In genomic region chr13:97427537-97427936, GRCm38 (mm10) we compare ENCODE assay signal across 21 mouse cellular contexts.
DNase-seq lines count a peak whose midpoint lies in the region; ATAC-seq and TF ChIP-seq lines count a peak whose summit lies in the region.
"Had no signal": no experiment of that assay in that cellular context is flagged by ENCODE, and none has a peak within 500 bp of the region (broad histone marks: within the 10 kb centered on the region; RNA-seq: fewer than 3 reads in every experiment).

No protein-coding gene starts in this region.

- peak; percentile 78 for DNase-seq in heart, adult 11 months
- no peak for DNase-seq in heart, adult 8-10 months (ENCODE audit: low spot score)
- no peak for DNase-seq in heart, postnatal 25 days (ENCODE audit: low spot score)
- peak; percentile 5 for DNase-seq in liver, postnatal 0 days
- no peak for DNase-seq in G1E (ENCODE audit: low spot score)
- no peak for DNase-seq in gastrocnemius, postnatal 10 days
- DNase-seq: adrenal gland, adult 8-10 months; adrenal gland, postnatal 14 days; adrenal gland, postnatal 36 days; cerebellum, adult 11-12 months; cerebellum, adult 9-10 months; cerebellum, postnatal 25 days; forebrain, postnatal 0 days had no signal

- H3K4me2 ChIP-seq in heart, embryonic 12.5 days: no peak overlapping the region
- no peak overlapping the region for H3K4me2 ChIP-seq in liver, postnatal 0 days (ENCODE audit: low read depth, low read length)
- H3K4me2 ChIP-seq in liver, embryonic 12.5 days: no peak overlapping the region
- H3K4me2 ChIP-seq: embryonic facial prominence, embryonic 12.5 days; forebrain, embryonic 12.5 days had no signal

- ATAC-seq in heart, embryonic 12.5 days (ENCODE audit: insufficient number of reproducible peaks, low FRiP score): 0 out of 2 replicates have a peak, but pooled peaks have one; percentile 57
- ATAC-seq in liver, postnatal 0 days: no peak
- ATAC-seq in liver, embryonic 12.5 days: no peak
- 0 out of 2 replicates have a peak, but pooled peaks have one; percentile 36 for ATAC-seq in G1E (ENCODE audit: extremely low read depth, insufficient number of reproducible peaks, low FRiP score, poor library complexity, severe bottlenecking)
- ATAC-seq: activated CD4-positive, CD25-positive, alpha-beta regulatory T cell, adult 4 months; forebrain, embryonic 14.5 days; forebrain, postnatal 0 days; Patski had no signal

- WGBS in heart, embryonic 12.5 days: 37% methylated on average over 4 of the region's 4 CpGs
- 41% methylated on average over 4 of the region's 4 CpGs for WGBS in liver, postnatal 0 days (ENCODE audit: insufficient replicate concordance)
- 28% methylated on average over 4 of the region's 4 CpGs for WGBS in liver, embryonic 12.5 days (ENCODE audit: insufficient replicate concordance)

- no peaks in the 10 kb centered on the region for H3K9me3 ChIP-seq in heart, embryonic 12.5 days (replicated peaks)
- H3K9me3 ChIP-seq in liver, postnatal 0 days (ENCODE audit: low read length): no peaks in the 10 kb centered on the region
- H3K9me3 ChIP-seq in liver, embryonic 12.5 days (replicated peaks): no peaks in the 10 kb centered on the region
- no peaks in the 10 kb centered on the region for H3K9me3 ChIP-seq in G1E (replicated peaks)
- H3K9me3 ChIP-seq: embryonic facial prominence, embryonic 10.5 days; embryonic facial prominence, embryonic 12.5 days; forebrain, embryonic 12.5 days had no signal

- TF ChIP-seq CTCF in liver, postnatal 0 days (IDR thresholded peaks at IDR 0.05; ENCODE audit: low read depth): no peak
- no peak for TF ChIP-seq CTCF in G1E (IDR thresholded peaks at IDR 0.05; ENCODE audit: low read depth, low read length)

- peaks cover 8% of the 10 kb centered on the region for H3K4me1 ChIP-seq in heart, embryonic 12.5 days (replicated peaks)
- no peaks in the 10 kb centered on the region for H3K4me1 ChIP-seq in liver, postnatal 0 days (ENCODE audit: insufficient read depth)
- H3K4me1 ChIP-seq in liver, embryonic 12.5 days: 0 out of 2 replicates have a peak, but pooled peaks cover 2% of the 10 kb centered on the region
- H3K4me1 ChIP-seq in G1E (ENCODE audit: insufficient read depth, low read depth, low read length): peaks cover 6% of the 10 kb centered on the region

- no peaks in the 10 kb centered on the region for H3K36me3 ChIP-seq in heart, embryonic 12.5 days
- no peaks in the 10 kb centered on the region for H3K36me3 ChIP-seq in liver, postnatal 0 days (replicated peaks; ENCODE audit: insufficient read depth, low read length)
- H3K36me3 ChIP-seq in liver, embryonic 12.5 days: no peaks in the 10 kb centered on the region
- no peaks in the 10 kb centered on the region for H3K36me3 ChIP-seq in G1E (replicated peaks)
- H3K36me3 ChIP-seq: embryonic facial prominence, embryonic 10.5 days; embryonic facial prominence, embryonic 12.5 days; forebrain, embryonic 12.5 days had no signal

- 0 out of 2 replicates have a peak, but pooled peaks cover 6% of the 10 kb centered on the region for H3K27me3 ChIP-seq in heart, embryonic 12.5 days (replicated peaks)
- H3K27me3 ChIP-seq in liver, postnatal 0 days (ENCODE audit: insufficient read depth, low read length): no peaks in the 10 kb centered on the region
- peaks cover 44% of the 10 kb centered on the region for H3K27me3 ChIP-seq in liver, embryonic 12.5 days (replicated peaks)
- peaks cover 44% of the 10 kb centered on the region for H3K27me3 ChIP-seq in G1E (ENCODE audit: insufficient read depth, low read length)
- H3K27me3 ChIP-seq: embryonic facial prominence, embryonic 12.5 days; forebrain, embryonic 12.5 days; Patski had no signal

- H3K9ac ChIP-seq in heart, embryonic 12.5 days: no peak overlapping the region
- no peak overlapping the region for H3K9ac ChIP-seq in liver, postnatal 0 days (replicated peaks)
- no peak overlapping the region for H3K9ac ChIP-seq in liver, embryonic 12.5 days
- H3K9ac ChIP-seq: embryonic facial prominence, embryonic 12.5 days; forebrain, embryonic 12.5 days; forebrain, postnatal 0 days had no signal

- H3K4me3 ChIP-seq in heart, embryonic 12.5 days: no peak overlapping the region
- H3K4me3 ChIP-seq in liver, postnatal 0 days (ENCODE audit: low read depth, low read length): no peak overlapping the region
- no peak overlapping the region for H3K4me3 ChIP-seq in liver, embryonic 12.5 days
- no peak overlapping the region for H3K4me3 ChIP-seq in G1E (ENCODE audit: low read depth, low read length)
- H3K4me3 ChIP-seq: embryonic facial prominence, embryonic 10.5 days; embryonic facial prominence, embryonic 12.5 days; forebrain, embryonic 12.5 days had no signal

- no peak overlapping the region for H3K27ac ChIP-seq in heart, embryonic 12.5 days (ENCODE audit: poor library complexity, severe bottlenecking)
- H3K27ac ChIP-seq in liver, postnatal 0 days (ENCODE audit: low read depth): no peak overlapping the region
- H3K27ac ChIP-seq in liver, embryonic 12.5 days: no peak overlapping the region
- H3K27ac ChIP-seq: embryonic facial prominence, embryonic 10.5 days; embryonic facial prominence, embryonic 12.5 days; forebrain, embryonic 12.5 days had no signal

- intact Hi-C loops in heart, postnatal 25 days (cut with DNase I): no loop called here

- TF ChIP-seq EP300 in liver, postnatal 0 days (IDR thresholded peaks at IDR 0.05; ENCODE audit: low read depth): no peak

Comparison
In these comparisons a context has a peak if more than half of its experiments do, and no peak if none do; other contexts are left out.
1. DNase-seq: peak in heart, adult 11 months (single experiment) and liver, postnatal 0 days (single experiment); none in heart, adult 8-10 months (single experiment), heart, postnatal 25 days (single experiment), G1E (single experiment) and gastrocnemius, postnatal 10 days (single experiment).
2. ATAC-seq: peak in heart, embryonic 12.5 days (single experiment) and G1E (single experiment); none in liver, postnatal 0 days (single experiment) and liver, embryonic 12.5 days (single experiment).